Mouse (Mus musculus) erythroblast, embryonic 14.5 days (primary cell): Measurements from ENCODE around the gene Ptgds.

Source experiments
- GATA1 ChIP-seq: IDR thresholded peaks from 2 replicates; pipeline ENCODE4 v1.6.1; 2012; ENCODE audit warnings: low read length, inconsistent platforms, mixed read lengths
- TAL1 ChIP-seq: IDR thresholded peaks from 3 replicates; pipeline ENCODE4 v1.6.1; 2012; ENCODE audit warnings: low read length, inconsistent platforms, mixed read lengths

- TF ChIP-seq GATA1 (no peak), TAL1 (no peak)
Observed at GRCm38 (mm10) chr2:25506964-25507363, 37.1 kb upstream of the Ptgds start.
